In the genomic region with DNA sequence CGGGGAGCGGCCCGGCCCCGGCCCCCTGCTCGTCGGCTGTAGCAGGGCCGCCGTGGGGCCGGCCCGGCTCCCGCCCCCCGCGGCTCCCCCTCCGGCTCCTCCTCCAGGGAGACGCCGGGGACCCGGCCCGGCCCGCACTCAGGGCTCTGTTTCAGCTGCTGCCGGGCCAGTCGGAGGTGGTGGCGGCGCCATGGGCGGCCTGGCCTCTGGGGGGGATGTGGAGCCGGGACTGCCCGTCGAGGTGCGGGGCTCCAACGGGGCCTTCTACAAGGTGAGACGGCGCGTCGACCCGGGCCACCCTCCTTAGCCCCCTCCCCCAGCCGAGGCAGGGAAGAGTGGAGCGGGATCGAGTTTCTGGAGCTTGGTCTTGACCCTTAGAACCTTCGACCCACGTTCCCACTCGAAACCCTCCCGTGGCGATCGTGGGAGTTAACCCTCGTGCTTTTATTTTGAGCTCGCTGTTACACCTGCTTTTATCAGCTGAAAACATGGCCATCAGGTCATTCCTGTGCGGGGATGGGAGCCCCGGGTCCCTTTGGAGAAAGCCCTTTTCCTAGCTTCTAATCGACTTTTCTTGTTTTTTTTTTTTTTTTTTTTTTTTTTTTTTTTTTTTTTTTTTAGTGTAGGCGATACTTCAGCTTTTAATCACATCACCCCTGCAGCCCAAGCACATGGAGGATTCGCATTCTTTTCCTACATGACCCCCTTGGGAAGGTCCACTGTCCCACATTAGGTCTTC, we compare ENCODE assay signal across 8 mouse cellular contexts. TPM values are rescaled to one million over a fixed set of nuclear protein-coding genes. Genes with fewer than 3 reads are reported as not detected.
DNase-seq lines count a peak whose midpoint lies in the region; ATAC-seq and TF ChIP-seq lines count a peak whose summit lies in the region.

No protein-coding gene starts in this region.

- no peak for TF ChIP-seq CTCF in stomach, postnatal 0 days (IDR thresholded peaks at IDR 0.05; ENCODE audit: low read depth)

- DNase-seq in lung, adult 18-20 months, result peak; percentile 67 to 74
- DNase-seq in lung, postnatal 4 days, result no peak
- DNase-seq in ZHBTc4 (ENCODE audit: low read depth, low spot score), result peak; percentile 79
- DNase-seq in intestine, embryonic 14.5 days (ENCODE audit: low spot score), result no peak
- DNase-seq in lung, postnatal 10 days, result peak; percentile 79
- DNase-seq in stomach, postnatal 0 days (ENCODE audit: low spot score), result no peak
- DNase-seq in T-cell, adult 2 months (ENCODE audit: low spot score), result no peak

- no peaks in the 10 kb centered on the region for H3K27me3 ChIP-seq in forebrain, embryonic 13.5 days
- no peaks in the 10 kb centered on the region for H3K27me3 ChIP-seq in intestine, embryonic 14.5 days (replicated peaks; ENCODE audit: control insufficient read depth, insufficient read depth, low read length)
- H3K27me3 ChIP-seq in stomach, postnatal 0 days (ENCODE audit: control insufficient read depth, insufficient read depth, low read length), result no peaks in the 10 kb centered on the region

- peak overlapping the region; percentile 71 for H3K4me2 ChIP-seq in forebrain, embryonic 13.5 days
- H3K4me2 ChIP-seq in intestine, embryonic 14.5 days (ENCODE audit: low read length), result peak overlapping the region; percentile 84
- H3K4me2 ChIP-seq in stomach, postnatal 0 days (replicated peaks; ENCODE audit: low read depth), result peak overlapping the region; percentile 87

- peak overlapping the region; percentile 98 for H3K9ac ChIP-seq in forebrain, embryonic 13.5 days
- H3K9ac ChIP-seq in intestine, embryonic 14.5 days (ENCODE audit: low read length), result peak overlapping the region; percentile 94
- H3K9ac ChIP-seq in stomach, postnatal 0 days (ENCODE audit: low read length), result peak overlapping the region; percentile 96

- ATAC-seq in forebrain, embryonic 13.5 days, result peak; percentile 64
- ATAC-seq in intestine, embryonic 14.5 days (replicated peaks; ENCODE audit: low FRiP score, low TSS enrichment, low read depth), result peak; percentile 77
- ATAC-seq in stomach, postnatal 0 days (ENCODE audit: low FRiP score, low TSS enrichment), result peak; percentile 49

- H3K4me3 ChIP-seq in forebrain, embryonic 13.5 days, result peak overlapping the region; percentile 79
- peak overlapping the region; percentile 88 for H3K4me3 ChIP-seq in intestine, embryonic 14.5 days (ENCODE audit: low read depth, low read length)
- peak overlapping the region; percentile 93 for H3K4me3 ChIP-seq in stomach, postnatal 0 days (ENCODE audit: low read depth, low read length)

- TF ChIP-seq EP300 in stomach, postnatal 0 days (optimal IDR thresholded peaks at IDR 0.05), result no peak

- peak overlapping the region; percentile 94 for H3K27ac ChIP-seq in forebrain, embryonic 13.5 days
- peak overlapping the region; percentile 93 for H3K27ac ChIP-seq in intestine, embryonic 14.5 days (ENCODE audit: low read depth)
- peak overlapping the region; percentile 98 for H3K27ac ChIP-seq in stomach, postnatal 0 days (replicated peaks)

- no peaks in the 10 kb centered on the region for H3K9me3 ChIP-seq in forebrain, embryonic 13.5 days (replicated peaks)
- H3K9me3 ChIP-seq in intestine, embryonic 14.5 days (ENCODE audit: control insufficient read depth, low read length), result no peaks in the 10 kb centered on the region
- no peaks in the 10 kb centered on the region for H3K9me3 ChIP-seq in stomach, postnatal 0 days (ENCODE audit: control insufficient read depth, low read length)

- H3K36me3 ChIP-seq in forebrain, embryonic 13.5 days (ENCODE audit: poor library complexity, severe bottlenecking), result 0 out of 2 replicates have a peak, but pooled peaks cover 8% of the 10 kb centered on the region
- peaks cover 7% of the 10 kb centered on the region; the same call in 1 of the 2 replicates for H3K36me3 ChIP-seq in intestine, embryonic 14.5 days (ENCODE audit: control insufficient read depth, insufficient read depth, low read length)
- no peaks in the 10 kb centered on the region; the same call in 1 of the 2 replicates for H3K36me3 ChIP-seq in stomach, postnatal 0 days (ENCODE audit: control insufficient read depth, insufficient read depth, low read length)

- WGBS in forebrain, embryonic 13.5 days, result under 1% methylated on average over 27 of the region's 50 CpGs
- 0% methylated on average over 38 of the region's 50 CpGs for WGBS in intestine, embryonic 14.5 days
- WGBS in stomach, postnatal 0 days, result under 1% methylated on average over 47 of the region's 50 CpGs

- peaks cover 33% of the 10 kb centered on the region for H3K4me1 ChIP-seq in forebrain, embryonic 13.5 days
- peaks cover 24% of the 10 kb centered on the region for H3K4me1 ChIP-seq in intestine, embryonic 14.5 days (replicated peaks; ENCODE audit: control insufficient read depth, insufficient read depth, low read length)
- no peaks in the 10 kb centered on the region for H3K4me1 ChIP-seq in stomach, postnatal 0 days (replicated peaks; ENCODE audit: control insufficient read depth, insufficient read depth)

RNA-seq across cellular contexts. Expression of gene Fxr2, which starts 0.5 kb away (rescaled TPM):
- 38.7 and 42.2 TPM in 2 replicates for polyA plus RNA-seq in forebrain, embryonic 13.5 days (2015; fragmentation: Nextera tagmentation; extraction: Ambion mirVana)
- polyA plus RNA-seq in intestine, embryonic 14.5 days (2014; fragmentation: Nextera tagmentation; extraction: Ambion mirVana), result 22.6 and 23.0 TPM in 2 replicates
- polyA plus RNA-seq in stomach, postnatal 0 days (2015; fragmentation: Nextera tagmentation; extraction: Ambion mirVana), result 10.8 and 11.6 TPM in 2 replicates

RNA-seq across cellular contexts. Expression of gene Sat2, which starts 11.5 kb away (rescaled TPM):
- 20.6 and 22.7 TPM in 2 replicates for polyA plus RNA-seq in forebrain, embryonic 13.5 days (2015; fragmentation: Nextera tagmentation; extraction: Ambion mirVana)
- 16.8 and 18.1 TPM in 2 replicates for polyA plus RNA-seq in intestine, embryonic 14.5 days (2014; fragmentation: Nextera tagmentation; extraction: Ambion mirVana)
- 14.4 and 15.5 TPM in 2 replicates for polyA plus RNA-seq in stomach, postnatal 0 days (2015; fragmentation: Nextera tagmentation; extraction: Ambion mirVana)

RNA-seq across cellular contexts. Expression of gene Shbg, which starts 15.6 kb away (rescaled TPM):
- polyA plus RNA-seq in forebrain, embryonic 13.5 days (2015; fragmentation: Nextera tagmentation; extraction: Ambion mirVana), result not detected in 2 replicates
- polyA plus RNA-seq in intestine, embryonic 14.5 days (2014; fragmentation: Nextera tagmentation; extraction: Ambion mirVana), result not detected in 2 replicates
- not detected in 2 replicates for polyA plus RNA-seq in stomach, postnatal 0 days (2015; fragmentation: Nextera tagmentation; extraction: Ambion mirVana)

RNA-seq across cellular contexts. Expression of gene Sox15, which starts 21.8 kb away (rescaled TPM):
- not detected in 2 replicates for polyA plus RNA-seq in forebrain, embryonic 13.5 days (2015; fragmentation: Nextera tagmentation; extraction: Ambion mirVana)
- polyA plus RNA-seq in intestine, embryonic 14.5 days (2014; fragmentation: Nextera tagmentation; extraction: Ambion mirVana), result 0.35 TPM in 1 of 2 replicates, not detected in the other
- 7.7 and 7.9 TPM in 2 replicates for polyA plus RNA-seq in stomach, postnatal 0 days (2015; fragmentation: Nextera tagmentation; extraction: Ambion mirVana)

RNA-seq across cellular contexts. Expression of gene Atp1b2, which starts 27.6 kb away (rescaled TPM):
- polyA plus RNA-seq in forebrain, embryonic 13.5 days (2015; fragmentation: Nextera tagmentation; extraction: Ambion mirVana), result 12.7 and 14.0 TPM in 2 replicates
- 7.3 and 8.2 TPM in 2 replicates for polyA plus RNA-seq in intestine, embryonic 14.5 days (2014; fragmentation: Nextera tagmentation; extraction: Ambion mirVana)
- 5.3 and 7.2 TPM in 2 replicates for polyA plus RNA-seq in stomach, postnatal 0 days (2015; fragmentation: Nextera tagmentation; extraction: Ambion mirVana)

Comparison
In these comparisons a context has a peak if more than half of its experiments do, and no peak if none do; other contexts are left out.
1. DNase-seq: peak in lung, adult 18-20 months (2 of 2), ZHBTc4 (single experiment) and lung, postnatal 10 days (single experiment); none in lung, postnatal 4 days (0 of 2), intestine, embryonic 14.5 days (single experiment), stomach, postnatal 0 days (single experiment) and T-cell, adult 2 months (single experiment).
2. Peak in every context shown above with its lines, with median percentiles within 50 percentile points of each other: ATAC-seq, H3K27ac ChIP-seq, H3K4me2 ChIP-seq, H3K4me3 ChIP-seq and H3K9ac ChIP-seq.